Mouse (Mus musculus): ENCODE results near the gene Itprid2.
"Not testable (repeated sequence)": the region's sequence is repeated elsewhere in the genome, so short reads cannot be mapped to it uniquely, and the experiment has no call there.

Itprid2 gene

GRCm38 (mm10) chr2:79634528-79635400 is at the start of gene Itprid2:
Gene Itprid2, plus strand, starts transcription at chr2:79635352.
- peak; percentile 96 for DNase-seq

DNA sequence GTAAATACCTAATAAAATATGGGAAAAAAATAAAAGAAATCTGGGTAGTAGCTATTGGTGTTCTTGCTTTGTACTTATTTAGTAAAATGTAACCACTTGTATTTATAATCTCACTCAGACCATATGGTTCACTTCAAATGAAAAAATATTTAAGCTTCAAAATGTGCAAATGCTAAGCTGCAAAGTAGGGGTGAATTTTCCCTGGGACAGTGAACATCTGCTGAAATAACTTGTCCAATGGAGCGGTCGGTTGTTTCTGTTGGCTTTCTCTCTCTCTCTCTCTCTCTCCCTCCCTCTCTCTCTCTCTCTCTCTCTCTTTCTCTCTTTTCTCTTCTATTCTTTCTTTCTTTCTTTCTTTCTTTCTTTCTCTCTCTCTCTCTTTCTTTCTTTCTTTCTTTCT is 39.0 kb upstream of the Itprid2 start:
- no peak for DNase-seq

DNA sequence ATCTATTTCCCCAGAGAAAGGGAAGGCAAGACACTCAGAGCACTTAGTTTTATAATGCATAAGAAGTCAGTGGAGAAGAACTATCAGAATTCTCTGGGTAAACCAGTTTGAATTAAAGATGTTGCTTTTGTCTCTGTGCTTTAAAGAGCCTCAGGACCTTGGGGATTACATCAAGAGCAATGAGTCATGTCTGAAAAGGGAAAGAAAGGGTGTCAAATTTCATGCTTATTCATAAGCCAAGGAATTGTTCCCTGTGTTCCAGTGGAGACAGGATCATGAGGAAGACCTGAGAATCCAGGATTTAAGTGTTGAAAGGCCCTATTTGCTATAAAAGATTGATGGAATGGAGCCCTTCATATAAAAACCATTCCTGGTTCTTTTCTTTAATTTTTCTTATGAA is 38.1 kb upstream of the Itprid2 start:
- DNase-seq, result no peak

GRCm38 (mm10) chr2:79601109-79601508 is 34.0 kb upstream of the Itprid2 start:
- not testable (repeated sequence) for DNase-seq

DNA sequence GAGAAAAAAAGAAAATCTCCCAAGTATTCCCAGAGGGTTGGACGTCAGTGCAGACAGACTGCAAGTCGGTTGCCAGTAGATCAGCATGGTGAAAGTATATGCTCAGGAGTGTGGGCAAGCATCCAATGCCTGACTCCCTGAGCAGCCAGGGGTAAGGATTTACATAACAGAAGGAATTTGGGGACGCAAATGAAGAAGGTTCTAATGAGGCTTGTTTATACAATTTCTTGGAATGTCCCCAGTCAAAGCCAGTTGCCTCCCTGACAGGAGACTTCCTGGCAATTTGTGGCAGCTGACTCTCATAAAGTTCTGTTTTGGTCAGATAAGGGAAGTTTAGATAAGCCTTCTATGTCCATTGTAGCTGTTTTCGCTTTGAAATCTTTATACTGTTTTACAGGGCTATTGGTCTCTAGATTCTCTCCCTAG is 33.4 kb upstream of the Itprid2 start:
- DNase-seq, result peak; percentile 7

- no peak for DNase-seq
Observed at GRCm38 (mm10) chr2:79602306-79602705, 32.8 kb upstream of the Itprid2 start.

GRCm38 (mm10) chr2:79603363-79603762 is 31.8 kb upstream of the Itprid2 start:
- DNase-seq, result no peak

GRCm38 (mm10) chr2:79606033-79606432 is 29.1 kb upstream of the Itprid2 start:
- no peak for DNase-seq

- no peak for DNase-seq
Observed at GRCm38 (mm10) chr2:79607181-79607580, 28.0 kb upstream of the Itprid2 start.

- no peak for DNase-seq
Observed at GRCm38 (mm10) chr2:79608301-79609074, 26.7 kb upstream of the Itprid2 start.

- no peak for DNase-seq
Observed at GRCm38 (mm10) chr2:79610894-79611293, 24.3 kb upstream of the Itprid2 start.

DNA sequence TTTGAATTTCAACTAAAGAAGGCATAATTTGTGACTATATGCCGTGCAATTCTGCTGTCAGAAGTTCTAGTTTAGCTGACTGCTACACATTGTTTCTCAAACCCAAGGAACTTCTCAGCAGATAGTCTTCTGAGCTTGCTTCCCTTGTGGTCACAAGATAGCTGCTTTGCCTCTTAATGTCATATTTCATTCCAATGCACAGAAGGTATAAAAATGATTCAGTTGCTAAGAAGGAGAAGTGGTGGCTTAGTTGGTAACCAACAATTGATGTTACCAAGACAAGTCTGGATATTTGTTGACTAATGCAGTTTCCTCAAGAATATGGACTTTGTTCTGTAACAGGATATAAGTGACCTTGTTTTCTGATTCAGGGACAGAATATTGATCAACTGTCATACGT is 17.0 kb upstream of the Itprid2 start:
- no peak for DNase-seq

- no peak for DNase-seq
Observed at GRCm38 (mm10) chr2:79618614-79619568, 16.3 kb upstream of the Itprid2 start.

- no peak for DNase-seq
Observed at GRCm38 (mm10) chr2:79623256-79623655, 11.9 kb upstream of the Itprid2 start.

DNA sequence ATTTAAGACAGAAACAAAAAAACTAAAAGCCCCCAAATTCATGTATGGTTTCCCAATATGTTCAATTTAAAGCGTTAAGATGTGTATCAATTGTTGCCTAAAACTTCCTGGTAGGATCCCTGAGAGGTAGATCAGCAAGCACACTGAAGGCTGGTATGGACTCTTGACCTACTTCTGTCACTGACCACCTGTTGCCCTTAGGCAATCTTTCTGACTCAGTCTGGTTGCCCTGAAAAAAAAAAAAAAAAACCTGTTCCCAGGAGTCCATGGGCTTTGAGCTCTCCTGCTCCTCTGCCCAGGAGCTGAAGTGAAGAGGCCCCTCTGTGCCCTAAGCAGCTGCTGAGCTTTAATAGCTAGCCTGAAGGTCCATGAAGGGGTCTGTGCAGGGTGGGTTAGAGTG is 7.5 kb upstream of the Itprid2 start:
- DNase-seq, result no peak

DNA sequence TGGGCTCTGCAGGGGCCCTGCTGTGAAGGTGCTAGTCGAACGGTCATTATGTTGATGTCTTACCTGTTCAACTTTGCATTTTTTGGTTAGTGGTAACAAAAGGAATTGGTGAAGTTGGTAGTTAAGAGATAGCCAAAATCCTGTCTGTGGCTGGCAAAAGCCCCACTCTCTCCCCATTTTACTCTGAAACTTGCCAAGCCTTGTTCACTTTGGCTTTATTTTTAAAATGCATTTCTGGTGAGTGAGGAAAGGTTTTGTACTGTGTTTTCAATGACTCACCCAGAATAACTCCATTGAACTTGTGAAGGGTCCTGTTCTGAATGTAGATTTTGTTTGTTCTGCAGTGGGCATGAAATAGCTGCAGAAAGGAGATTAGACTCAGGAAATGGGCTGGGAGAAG is 4.9 kb upstream of the Itprid2 start:
- no peak for DNase-seq

GRCm38 (mm10) chr2:79635426-79636291 is 507 bp downstream of the Itprid2 start:
- DNase-seq, result peak; percentile 65

DNA sequence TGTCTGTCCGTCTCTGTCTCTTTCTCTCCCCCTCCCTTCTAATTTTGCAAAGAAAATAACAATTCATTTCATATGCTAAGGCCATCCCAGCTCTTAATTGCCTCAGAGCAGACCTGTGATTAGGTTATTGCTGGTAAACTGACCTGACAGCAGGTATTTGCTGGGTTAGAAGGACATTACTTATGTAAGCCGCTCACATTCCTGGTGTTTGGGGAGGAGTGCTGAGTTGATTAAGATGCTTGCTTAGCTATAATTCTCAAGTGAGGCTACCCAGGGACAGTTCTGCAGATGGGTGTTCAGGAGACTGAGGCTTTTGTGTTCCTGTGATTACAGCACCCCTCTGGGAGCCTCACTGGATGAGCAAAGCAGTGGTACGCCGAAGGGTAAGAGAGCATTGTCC is 3.8 kb downstream of the Itprid2 start:
- no peak for DNase-seq

- DNase-seq, result peak; percentile 56
Observed at GRCm38 (mm10) chr2:79646237-79646688, 11.1 kb downstream of the Itprid2 start.

GRCm38 (mm10) chr2:79647094-79647493 is 11.9 kb downstream of the Itprid2 start:
- no peak for DNase-seq

GRCm38 (mm10) chr2:79647728-79648127 is 12.6 kb downstream of the Itprid2 start:
- no peak for DNase-seq

DNA sequence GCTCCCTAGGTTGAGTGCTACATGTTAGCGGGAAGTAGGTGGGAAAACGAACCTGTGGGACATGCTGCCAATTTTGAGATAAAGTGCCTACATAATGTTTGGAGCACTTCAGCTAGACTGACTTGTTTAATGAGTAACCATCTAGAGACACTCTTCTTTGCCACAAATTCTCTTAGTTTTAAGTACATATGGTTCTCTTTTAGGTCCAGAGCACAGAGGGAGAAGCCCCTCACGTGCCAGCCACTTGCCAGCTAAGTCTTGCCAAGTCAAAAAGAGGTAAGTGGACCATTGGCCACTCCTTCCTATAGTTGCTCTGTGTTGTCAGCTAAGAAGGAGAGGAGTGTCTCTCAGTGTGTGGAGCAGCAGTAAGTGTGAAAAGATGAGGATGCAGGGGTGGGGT is 16.0 kb downstream of the Itprid2 start:
- DNase-seq, result no peak
